Comparison of ENCODE assay signal across 8 mouse cellular contexts in the genomic region with DNA sequence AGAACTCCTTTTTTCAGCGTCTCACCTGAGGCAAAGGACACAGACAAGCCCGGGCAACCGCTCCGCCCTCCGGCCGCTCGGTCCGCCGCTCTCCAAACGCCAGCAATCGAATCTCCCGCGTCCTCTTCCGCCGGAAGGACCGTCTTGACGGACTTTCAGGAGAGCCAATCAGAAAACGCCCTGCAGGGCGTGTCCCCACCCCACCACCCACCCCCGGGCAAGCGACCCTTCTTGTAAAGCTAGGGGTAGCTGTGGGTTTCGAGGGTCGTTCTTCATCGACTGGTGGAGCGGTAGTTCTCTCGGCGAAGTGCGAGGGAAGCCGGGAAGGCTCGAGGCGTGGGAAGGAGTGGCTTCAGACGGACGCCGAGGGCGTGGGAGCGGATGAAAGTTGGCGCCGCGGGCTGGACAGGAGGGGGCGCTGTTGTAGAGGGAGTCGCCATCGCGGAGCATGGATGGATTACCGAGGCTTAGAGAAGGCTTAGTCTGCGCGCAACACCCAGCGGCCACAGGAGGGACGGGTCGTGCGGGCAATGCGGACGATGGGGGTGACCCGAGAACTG. TPM values are rescaled to one million over a fixed set of nuclear protein-coding genes. Genes with fewer than 3 reads are reported as not detected.
DNase-seq lines count a peak whose midpoint lies in the region; ATAC-seq lines count a peak whose summit lies in the region.

A gene (minus strand): TSS at position 132 of the 560 bp plus-strand sequence.
A gene (plus strand): TSS at position 355 of the 560 bp plus-strand sequence.

- no peaks in the 10 kb centered on the region for H3K9me3 ChIP-seq in hindbrain, embryonic 13.5 days

- H3K4me3 ChIP-seq in hindbrain, embryonic 13.5 days, result peak within 1 kb of the TSS; percentile 60

- DNase-seq in NIH3T3 (ENCODE audit: low read depth), result peak; percentile 96
- DNase-seq in cerebellum, postnatal 10 days, result peak; percentile 98 to 99
- peak; percentile 80 to 91 for DNase-seq in frontal cortex, postnatal 10 days (ENCODE audit: low spot score in 2 of 2)
- peak; percentile 96 to 98 for DNase-seq in layer of hippocampus, postnatal 25 days (ENCODE audit: extremely low spot score in 1 of 2, low spot score in 1 of 2)
- DNase-seq in lung, postnatal 25 days (ENCODE audit: low spot score), result peak; percentile 93
- DNase-seq in retina, embryonic 14.5 days (ENCODE audit: low spot score), result peak; percentile 95
- peak; percentile 97 for DNase-seq in thymus, postnatal 4 days

- under 1% methylated on average over 53 of the region's 53 CpGs for WGBS in hindbrain, embryonic 13.5 days

- peak within 1 kb of the TSS; percentile 98 for H3K27ac ChIP-seq in hindbrain, embryonic 13.5 days

- H3K4me1 ChIP-seq in hindbrain, embryonic 13.5 days (replicated peaks), result peaks cover 24% of the 10 kb centered on the region

- H3K27me3 ChIP-seq in hindbrain, embryonic 13.5 days, result no peaks in the 10 kb centered on the region

- peak within 1 kb of the TSS; percentile 64 for H3K4me2 ChIP-seq in hindbrain, embryonic 13.5 days

- H3K9ac ChIP-seq in hindbrain, embryonic 13.5 days, result peak within 1 kb of the TSS; percentile 82

- ATAC-seq in hindbrain, embryonic 13.5 days (ENCODE audit: low FRiP score), result peak; percentile 92

- H3K36me3 ChIP-seq in hindbrain, embryonic 13.5 days, result no peaks in the 10 kb centered on the region

RNA-seq across cellular contexts. Expression of the first gene that starts in this region (rescaled TPM):
- 5.7 and 6.3 TPM in 2 replicates for polyA plus RNA-seq in hindbrain, embryonic 13.5 days (2015; fragmentation: Nextera tagmentation; extraction: Ambion mirVana)
- total RNA-seq in layer of hippocampus, postnatal 25 days (2021), result under 1 TPM; 0.57 to 0.73 TPM

RNA-seq across cellular contexts. Expression of the second gene that starts in this region (rescaled TPM):
- polyA plus RNA-seq in hindbrain, embryonic 13.5 days (2015; fragmentation: Nextera tagmentation; extraction: Ambion mirVana), result 20.2 and 23.1 TPM in 2 replicates
- total RNA-seq in layer of hippocampus, postnatal 25 days (2021), result 1 to 10 TPM; 7.3 to 9.8 TPM

Comparison
In these comparisons a context has a peak if more than half of its experiments do, and no peak if none do; other contexts are left out.
1. Peak in every context shown above with its lines: DNase-seq, ATAC-seq, H3K4me3 ChIP-seq and H3K27ac ChIP-seq.